Mouse (Mus musculus) brain, embryonic 18.5 days (tissue): ENCODE results near the gene Eci2.
"Not testable (repeated sequence)": the region's sequence is repeated elsewhere in the genome, so short reads cannot be mapped to it uniquely, and the experiment has no call there.

Source experiments
- DNase-seq: peaks from one replicate; pipeline ENCODE4 v3.0.0-alpha.2; 2012; ENCODE audit warnings: low read depth, low spot score

Eci2 gene

GRCm38 (mm10) chr13:35026879-35027278 is at the start of gene Eci2:
Gene Eci2, minus strand, starts transcription at chr13:35027096.
- no peak for DNase-seq

GRCm38 (mm10) chr13:35074862-35075261 is 48.0 kb upstream of the Eci2 start:
- no peak for DNase-seq

GRCm38 (mm10) chr13:35070485-35071472 is 43.9 kb upstream of the Eci2 start:
- no peak for DNase-seq

- DNase-seq = no peak
Measured at GRCm38 (mm10) chr13:35067084-35067483, 40.2 kb upstream of the Eci2 start.

- no peak for DNase-seq
Measured at GRCm38 (mm10) chr13:35066033-35066432, 39.1 kb upstream of the Eci2 start.

- DNase-seq = no peak
Measured at GRCm38 (mm10) chr13:35064381-35064780, 37.5 kb upstream of the Eci2 start.

- no peak for DNase-seq
Measured at GRCm38 (mm10) chr13:35058145-35058544, 31.2 kb upstream of the Eci2 start.

- DNase-seq = no peak
Measured at GRCm38 (mm10) chr13:35036486-35036885, 9.6 kb upstream of the Eci2 start.

- no peak for DNase-seq
Measured at GRCm38 (mm10) chr13:35035731-35036130, 8.8 kb upstream of the Eci2 start.

GRCm38 (mm10) chr13:35033571-35033970 is 6.7 kb upstream of the Eci2 start:
- DNase-seq = no peak

GRCm38 (mm10) chr13:35031684-35032082 is 4.8 kb upstream of the Eci2 start:
- DNase-seq = no peak

GRCm38 (mm10) chr13:35030979-35031683 is 4.2 kb upstream of the Eci2 start:
- DNase-seq = no peak

- DNase-seq = no peak
Measured at GRCm38 (mm10) chr13:35028365-35028764, 1.5 kb upstream of the Eci2 start.

GRCm38 (mm10) chr13:35023401-35023800 is 3.5 kb downstream of the Eci2 start:
- not testable (repeated sequence) for DNase-seq

GRCm38 (mm10) chr13:35020383-35020782 is 6.5 kb downstream of the Eci2 start:
- no peak for DNase-seq

- DNase-seq = no peak
Measured at GRCm38 (mm10) chr13:35018866-35019536, 7.9 kb downstream of the Eci2 start.

GRCm38 (mm10) chr13:35017392-35017791 is 9.5 kb downstream of the Eci2 start:
- no peak for DNase-seq

GRCm38 (mm10) chr13:35016067-35016466 is 10.8 kb downstream of the Eci2 start:
- DNase-seq = no peak

GRCm38 (mm10) chr13:34995925-34996324 is 31.0 kb downstream of the Eci2 start:
- DNase-seq = no peak

GRCm38 (mm10) chr13:34993983-34994811 is 32.7 kb downstream of the Eci2 start:
- DNase-seq = peak; percentile 82

- DNase-seq = peak; percentile 10
Measured at GRCm38 (mm10) chr13:34993595-34993982, 33.3 kb downstream of the Eci2 start.
